Mouse (Mus musculus): ENCODE measurements around the gene Aif1.
A peak's percentile ranks its signal among the peaks of the same experiment; 100 is the strongest.

Gene Aif1

DNA sequence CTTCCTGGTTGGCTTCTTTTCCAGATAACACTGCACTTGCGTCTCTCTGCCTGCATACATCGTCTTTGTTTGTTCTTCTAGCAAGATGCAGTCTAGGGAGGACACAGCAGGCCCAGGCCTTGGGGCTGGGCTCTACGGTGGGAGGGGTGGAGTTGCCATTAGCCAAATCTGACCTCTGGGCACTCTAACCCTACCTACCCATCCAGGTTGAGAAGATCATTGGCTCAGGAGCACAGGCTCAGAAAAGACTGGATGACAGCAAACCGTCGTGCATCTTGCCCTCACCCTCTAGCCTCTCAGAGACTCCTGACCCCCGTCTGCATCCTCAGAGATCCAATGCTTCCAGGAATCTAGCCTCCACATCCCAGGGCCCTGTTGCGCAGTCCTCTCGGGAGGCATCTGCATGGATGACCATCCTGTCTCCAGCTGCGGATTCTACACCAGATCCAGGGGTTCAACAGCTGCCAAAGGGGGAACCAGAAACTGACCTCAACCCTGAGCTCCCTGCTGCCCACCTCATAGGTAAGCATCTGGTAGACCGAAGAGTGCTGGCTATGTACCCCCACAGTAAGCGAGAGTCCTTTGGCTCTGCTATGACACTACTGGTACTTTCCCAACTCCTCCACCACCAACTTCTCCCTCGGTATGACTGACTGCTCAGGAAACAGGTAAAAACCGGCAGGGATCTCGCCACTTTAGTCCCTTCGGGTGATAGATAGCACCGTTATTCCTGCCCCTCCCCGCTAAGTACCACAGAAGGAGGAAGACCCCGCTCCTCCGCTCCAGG, 19.2 kb upstream of the Aif1 start:
- DNase-seq: no peak

DNA sequence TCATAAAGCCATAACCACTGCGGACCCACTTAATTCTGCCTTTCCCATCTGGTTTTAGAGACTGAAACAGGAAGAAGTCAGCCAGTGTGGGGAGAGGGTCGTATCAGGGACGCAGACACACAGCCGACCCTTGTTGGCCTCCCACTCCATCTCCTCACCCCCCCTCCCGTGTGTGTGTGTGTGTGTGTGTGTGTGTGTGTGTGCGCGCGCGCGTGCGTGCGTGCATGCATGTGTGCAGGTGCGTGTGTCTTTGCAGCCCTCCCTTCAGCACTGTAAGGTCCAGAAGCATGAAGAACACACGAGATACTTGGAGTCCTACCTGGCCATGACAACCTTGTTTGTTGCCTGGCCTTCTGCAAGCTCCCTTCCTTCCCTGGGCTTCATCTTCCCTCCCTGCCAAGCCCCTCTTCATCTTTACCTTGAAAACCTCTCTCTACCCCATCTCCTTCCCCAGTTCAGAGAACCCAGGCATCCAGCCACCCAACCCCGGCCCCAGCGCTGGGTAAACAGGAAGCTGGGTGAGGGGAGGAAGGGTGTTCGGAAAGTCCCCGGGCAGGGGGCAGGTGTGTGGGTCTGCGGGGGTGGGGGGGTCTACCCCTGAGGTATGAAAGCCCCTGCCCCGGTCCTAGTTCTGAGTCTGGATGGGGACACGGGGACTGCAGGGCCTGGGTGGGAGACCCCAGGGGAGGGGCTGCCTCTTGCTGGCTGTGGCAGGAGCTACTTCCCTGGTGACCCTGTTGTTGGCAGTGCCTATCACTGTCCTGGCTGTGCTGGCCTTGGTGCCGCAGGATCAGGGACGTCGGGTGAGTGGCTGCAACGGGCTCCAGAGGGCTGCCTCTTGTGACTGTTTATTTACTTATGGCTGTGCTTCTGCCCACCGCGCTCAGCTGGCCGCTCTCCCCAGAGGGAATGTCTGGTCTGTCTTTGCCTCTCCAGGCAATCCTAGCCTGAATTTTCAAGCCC, 18.3 kb upstream of the Aif1 start, which contains the start of gene Ltb:
TSS of gene Ltb (plus strand) at position 559 of the 963 bp plus-strand sequence.
- DNase-seq: no peak

DNA sequence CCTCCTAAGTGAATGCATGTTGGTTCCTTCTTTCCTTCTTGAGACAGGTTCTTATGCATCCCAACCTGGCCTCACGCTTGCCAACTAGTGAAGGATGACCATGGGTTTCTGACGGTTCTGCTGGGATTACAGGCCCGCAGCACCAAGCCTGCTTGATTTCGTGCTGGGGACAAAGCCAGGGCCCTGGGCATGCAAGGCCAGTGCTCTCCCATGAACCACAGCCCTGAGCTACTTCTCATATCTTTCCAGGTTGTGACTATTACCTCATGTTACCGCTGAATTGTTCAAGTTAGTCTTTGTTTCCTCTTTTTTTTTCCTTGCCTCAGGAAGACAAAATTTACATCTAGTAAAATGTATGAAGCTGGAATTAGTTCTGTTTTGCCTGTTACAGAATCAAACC, 17.1 kb upstream of the Aif1 start:
- no peak for DNase-seq

DNA sequence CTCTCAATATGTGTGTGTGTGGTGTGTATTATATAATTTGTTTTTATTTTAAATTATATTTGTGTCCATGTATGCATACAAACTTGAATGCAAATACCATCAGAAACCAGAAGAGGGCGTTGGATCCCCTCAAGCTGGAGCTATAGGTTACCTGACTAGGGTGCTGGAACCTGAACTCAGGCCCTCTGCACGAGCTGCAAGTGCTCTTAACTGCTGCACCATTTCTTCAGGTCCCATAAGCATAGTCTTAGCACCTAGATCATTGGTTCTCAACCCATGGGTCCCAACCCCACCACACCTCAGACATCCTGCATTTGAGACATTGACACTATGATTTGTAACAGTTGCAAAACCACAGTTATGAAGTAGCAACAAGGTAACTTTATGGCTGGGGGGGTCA, 15.9 kb upstream of the Aif1 start:
- DNase-seq: no peak

GRCm38 (mm10) chr17:35190096-35190495, 14.2 kb upstream of the Aif1 start:
- DNase-seq: no peak

DNA sequence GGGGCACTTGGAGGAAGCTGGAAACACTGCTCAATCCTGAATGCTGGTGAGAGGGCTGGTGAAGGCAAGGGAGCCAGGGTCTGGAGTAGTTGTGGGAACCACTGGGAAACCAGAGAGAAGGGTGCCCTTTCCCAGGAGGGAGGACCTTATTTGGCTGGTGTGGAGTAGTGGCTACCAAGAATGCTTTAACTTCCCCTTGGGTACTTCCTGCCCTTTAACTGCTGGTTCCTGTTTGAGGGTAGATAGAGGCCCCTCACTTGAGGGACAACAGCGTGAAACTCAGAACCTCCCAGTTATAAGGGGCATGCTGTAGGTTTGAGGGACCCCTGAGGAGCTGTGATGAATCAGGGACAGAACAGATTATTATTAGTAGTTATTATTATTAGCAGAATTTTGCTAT, 13.3 kb upstream of the Aif1 start:
- no peak for DNase-seq

- no peak for DNase-seq
These were observed 12.2 kb upstream of the Aif1 start, which contains the start of gene Lst1 for GRCm38 (mm10) chr17:35187959-35188610. Lst1 (minus strand) TSS chr17:35188439.

DNA sequence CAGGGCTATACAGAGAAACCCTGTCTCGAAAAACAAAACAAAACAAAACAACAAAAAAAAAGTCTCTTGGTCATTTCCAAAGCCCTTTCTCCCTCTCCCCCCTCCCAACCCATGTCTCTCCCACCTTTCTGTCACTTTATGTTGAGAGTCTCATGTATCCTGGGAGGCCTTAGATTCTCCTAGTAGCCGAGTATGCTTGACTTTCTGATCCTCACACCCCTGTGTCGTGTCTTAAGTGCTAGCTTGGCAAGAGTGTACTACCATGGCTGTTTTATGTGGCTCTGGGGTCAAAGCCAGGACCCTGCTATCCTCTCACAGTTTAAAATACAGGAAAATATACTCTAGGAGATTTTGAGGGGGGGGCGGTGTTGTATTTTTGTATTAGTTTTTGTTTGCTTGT, 11.5 kb upstream of the Aif1 start:
- no peak for DNase-seq

DNA sequence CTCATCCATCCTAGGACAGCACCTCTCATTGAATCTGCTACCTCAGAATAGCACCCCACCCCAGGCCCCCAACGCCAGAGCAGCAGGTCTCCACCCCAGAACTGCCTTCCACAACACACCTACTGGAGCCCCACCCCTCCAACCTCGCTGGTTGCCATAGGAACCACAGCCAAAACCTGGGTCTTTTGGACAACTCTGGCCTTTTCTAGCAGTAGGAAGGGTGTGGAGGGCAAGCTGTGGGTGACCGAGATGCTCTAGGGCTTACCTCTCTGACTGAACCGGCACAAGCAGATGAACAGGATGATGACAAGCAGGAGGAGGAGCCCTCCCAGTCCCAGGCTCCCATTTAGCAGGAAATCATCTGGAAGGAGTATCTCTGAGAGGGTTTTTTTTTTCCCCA, 10.8 kb upstream of the Aif1 start:
- no peak for DNase-seq

DNA sequence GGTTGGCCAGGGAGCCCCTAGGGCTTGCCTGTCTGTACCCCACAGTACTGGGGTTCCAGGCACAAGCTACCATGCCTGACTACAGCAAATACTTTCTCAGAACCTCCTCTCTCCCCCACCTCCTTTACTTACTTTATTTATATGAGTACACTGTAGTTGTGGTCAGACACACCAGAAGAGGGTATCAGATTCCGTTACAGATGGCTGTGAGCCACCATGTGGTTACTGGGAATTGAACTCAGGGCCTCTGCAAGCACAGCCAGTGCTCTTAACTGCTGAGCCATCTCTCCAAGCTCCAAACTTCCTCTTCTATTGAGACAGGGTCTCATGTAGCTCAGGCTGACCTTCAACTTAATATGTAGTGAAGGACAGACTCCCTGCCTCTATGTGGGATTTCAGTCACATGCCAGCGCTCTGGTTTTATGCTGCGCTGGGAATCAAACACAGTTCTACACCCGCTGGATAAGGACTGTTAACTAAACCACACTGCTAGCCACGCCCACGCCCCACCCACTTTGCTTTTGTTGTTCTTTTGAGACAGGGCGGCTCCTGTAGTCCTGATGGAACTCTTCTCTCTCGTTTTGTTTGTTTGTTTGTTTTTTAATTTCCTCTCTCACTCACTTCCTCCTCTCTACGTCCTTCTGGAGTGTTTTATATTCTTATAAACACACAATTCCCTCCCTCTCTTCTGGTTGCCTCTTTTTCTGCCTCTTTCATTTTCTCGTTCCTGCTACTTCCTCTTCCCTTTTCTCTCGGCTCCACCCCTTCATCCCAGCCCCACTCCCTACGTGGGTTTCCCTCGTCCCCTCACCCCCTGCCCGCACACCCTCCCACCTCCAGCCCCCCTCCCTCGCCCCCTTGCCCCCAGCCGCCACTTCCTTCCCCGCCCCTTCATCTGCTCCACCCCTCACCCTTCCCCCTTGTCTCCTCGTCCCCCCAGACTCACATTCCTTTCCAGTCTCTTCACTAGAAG, 10.1 kb upstream of the Aif1 start:
- peak; percentile 75 for DNase-seq

GRCm38 (mm10) chr17:35180093-35180492, 4.2 kb upstream of the Aif1 start:
- no peak for DNase-seq

GRCm38 (mm10) chr17:35178528-35178927, 2.7 kb upstream of the Aif1 start:
- DNase-seq: peak; percentile 77

- no peak for DNase-seq
These were observed 486 bp downstream of the Aif1 start for GRCm38 (mm10) chr17:35175382-35175781.

- no peak for DNase-seq
These were observed 1.5 kb downstream of the Aif1 start for GRCm38 (mm10) chr17:35174201-35174977.

DNA sequence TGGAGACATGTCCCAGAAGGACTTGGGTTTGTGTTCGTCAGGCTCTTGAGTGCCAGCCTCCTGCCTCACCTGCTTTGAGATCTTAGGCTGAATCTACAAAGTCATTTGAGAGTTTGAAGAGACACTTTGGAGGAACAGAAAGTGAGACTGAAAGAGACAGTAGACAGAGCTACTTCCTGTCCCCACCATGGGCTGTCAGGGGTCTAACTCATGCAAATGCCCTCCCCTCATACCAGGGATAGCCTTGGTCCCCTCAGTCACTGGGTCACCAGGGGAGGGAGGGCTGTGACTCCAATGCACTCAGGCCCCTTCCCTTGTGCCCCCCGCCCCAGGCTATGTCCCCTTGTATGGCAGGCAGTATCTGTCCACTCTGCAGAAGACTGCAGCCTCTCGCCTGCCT, 2.5 kb downstream of the Aif1 start:
- no peak for DNase-seq

- no peak for DNase-seq
These were observed 3.2 kb downstream of the Aif1 start for GRCm38 (mm10) chr17:35172445-35173234.

DNA sequence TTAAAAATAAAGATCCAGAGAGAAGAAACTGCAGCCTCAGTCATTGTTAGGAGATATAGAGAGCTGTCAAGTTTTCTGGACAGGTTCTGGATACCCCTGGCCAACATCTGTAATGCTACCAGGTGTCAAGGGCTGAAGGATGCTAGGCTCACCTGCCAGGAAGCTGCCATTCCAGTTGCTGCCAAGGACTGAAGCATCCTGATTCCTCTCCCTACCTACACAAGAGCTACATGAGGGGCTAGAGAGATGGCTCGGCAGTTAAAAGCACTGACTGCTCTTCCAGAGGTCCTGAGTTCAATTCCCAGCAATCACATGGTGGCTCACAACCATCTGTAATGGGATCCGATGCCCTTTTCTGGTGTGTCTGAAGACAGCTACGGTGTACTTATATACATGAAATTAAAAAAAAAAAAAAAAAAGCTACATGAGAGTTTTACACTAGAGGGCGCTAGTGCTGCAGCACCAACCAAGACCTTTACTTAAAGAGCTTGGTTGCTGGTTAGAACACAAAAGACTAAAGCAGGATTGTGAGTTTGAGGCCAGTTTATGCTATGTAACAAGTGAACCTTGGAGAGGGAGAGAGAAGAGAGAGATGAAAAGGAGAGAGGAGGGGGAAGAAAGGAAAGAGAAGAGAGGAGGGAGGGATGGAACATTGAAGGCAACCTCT, 7.2 kb downstream of the Aif1 start:
- no peak for DNase-seq

GRCm38 (mm10) chr17:35167794-35168193, 8.1 kb downstream of the Aif1 start:
- DNase-seq: no peak

GRCm38 (mm10) chr17:35166352-35167035, 9.4 kb downstream of the Aif1 start:
- DNase-seq: peak; percentile 70
